Mouse (Mus musculus) stomach, postnatal 0 days (tissue): ENCODE measurements around the gene Slc12a7. TPM values are rescaled to one million over a fixed set of nuclear protein-coding genes. Genes with fewer than 3 reads are reported as not detected.

Experiments used
- ATAC-seq: fragments of 200-750 bp; cut with Nextera tagmentation; 2 replicates; pipeline ENCODE4 v1.8.0; 2017; ENCODE audit not compliant: low FRiP score, low TSS enrichment
- DNase-seq: peaks from one replicate; pipeline ENCODE4 v3.0.0-alpha.2; 2016; ENCODE audit warnings: low spot score
- H3K27ac ChIP-seq: fragments of 300-500 bp; sonication (generic); replicated peaks from 2 replicates; pipeline ENCODE4 v1.5.1; 2014; ENCODE audit warnings: mild to moderate bottlenecking, control low read depth
- H3K27me3 ChIP-seq: fragments of 300-500 bp; sonication (generic); 2 replicates; pipeline ENCODE4 v1.6.1; 2014; ENCODE audit warnings: low read length; ENCODE audit not compliant: control insufficient read depth, insufficient read depth
- H3K36me3 ChIP-seq: fragments of 300-500 bp; sonication (generic); 2 replicates; pipeline ENCODE4 v1.6.1; 2014; ENCODE audit warnings: low read length, mixed read lengths; ENCODE audit not compliant: control insufficient read depth, insufficient read depth
- H3K4me1 ChIP-seq: fragments of 300-500 bp; sonication (generic); replicated peaks from 2 replicates; pipeline ENCODE4 v1.6.1; 2014; ENCODE audit warnings: antibody characterized with exemption; ENCODE audit not compliant: control insufficient read depth, insufficient read depth
- H3K4me2 ChIP-seq: fragments of 300-500 bp; sonication (generic); replicated peaks from 2 replicates; pipeline ENCODE4 v1.6.1; 2014; ENCODE audit warnings: low read depth, mild to moderate bottlenecking, control low read depth, moderate library complexity
- H3K4me3 ChIP-seq: fragments of 300-500 bp; sonication (generic); 2 replicates; pipeline ENCODE4 v1.5.1; 2014; ENCODE audit warnings: low read depth, low read length, control low read depth
- H3K9ac ChIP-seq: fragments of 300-500 bp; sonication (generic); 2 replicates; pipeline ENCODE4 v1.6.1; 2014; ENCODE audit warnings: mild to moderate bottlenecking, low read length, control low read depth, mixed read lengths
- H3K9me3 ChIP-seq: fragments of 300-500 bp; sonication (generic); 2 replicates; pipeline ENCODE4 v1.6.1; 2016; ENCODE audit warnings: low read length; ENCODE audit not compliant: control insufficient read depth
- CTCF ChIP-seq: IDR thresholded peaks from 2 replicates; pipeline ENCODE4 v1.5.1; 2016; ENCODE audit warnings: antibody characterized with exemption, low read depth, mild to moderate bottlenecking, moderate library complexity
- EP300 ChIP-seq: optimal IDR thresholded peaks from 2 replicates; pipeline ENCODE3; 2016; ENCODE audit warnings: antibody characterized with exemption
- WGBS: fragments of 180-500 bp; shearing (Covaris S2); extraction: QIAGEN DNeasy Blood & Tissue Kit; methylation state at CpG from one replicate; pipeline ENCODE4 v1.1.7; 2014; 5-methylcytosine and 5-hydroxymethylcytosine counted together
- polyA plus RNA-seq: library from polyadenylated mRNA; unstranded; fragments of >200 nt; fragmentation: Nextera tagmentation; extraction: Ambion mirVana; gene quantifications from 2 replicates; pipeline ENCODE4 v1.2.1, GENCODE M21; 2015

Slc12a7 gene
- polyA plus RNA-seq, 1 experiment from 2014 or later, result 17.9 TPM

- H3K4me1 ChIP-seq, result no peaks in the 10 kb centered on the region
- H3K4me2 ChIP-seq, result no peak overlapping the region
- ATAC-seq (no peak), DNase-seq (no peak)
- H3K36me3 ChIP-seq, result no peaks in the 10 kb centered on the region
- 61% methylated on average over 3 of the region's 3 CpGs for WGBS
- H3K9me3 ChIP-seq, result no peaks in the 10 kb centered on the region
- no peak overlapping the region for H3K9ac ChIP-seq
- no peak for TF ChIP-seq CTCF
- TF ChIP-seq EP300, result no peak
- no peaks in the 10 kb centered on the region for H3K27me3 ChIP-seq
- H3K27ac ChIP-seq, result no peak overlapping the region
- no peak overlapping the region for H3K4me3 ChIP-seq
These were observed 10.8 kb downstream of the Slc12a7 start for GRCm38 (mm10) chr13:73743662-73744061.

GRCm38 (mm10) chr13:73748663-73749440 lies 16.0 kb downstream of the Slc12a7 start:
- Histone ChIP-seq H3K27ac (peak overlapping the region; percentile 9; the same call in 1 of the 2 replicates), H3K4me3 (no peak overlapping the region), H3K9ac (no peak overlapping the region), H3K4me2 (no peak overlapping the region), H3K27me3 (no peaks in the 10 kb centered on the region), H3K9me3 (no peaks in the 10 kb centered on the region), H3K36me3 (no peaks in the 10 kb centered on the region), H3K4me1 (no peaks in the 10 kb centered on the region; the same call in 1 of the 2 replicates)
- TF ChIP-seq EP300 (no peak), CTCF (peak; percentile 78)
- ATAC-seq (peak; percentile 81), DNase-seq (peak; percentile 78)
- WGBS, result 38% methylated on average over 15 of the region's 15 CpGs

GRCm38 (mm10) chr13:73750435-73750834 lies 17.5 kb downstream of the Slc12a7 start:
- H3K27ac ChIP-seq, result 0 out of 2 replicates have a peak overlapping the region, but pooled peaks have one; percentile 36
- no peaks in the 10 kb centered on the region for H3K9me3 ChIP-seq
- 45% methylated on average over 6 of the region's 6 CpGs for WGBS
- ATAC-seq (no peak), DNase-seq (no peak)
- H3K4me3 ChIP-seq, result no peak overlapping the region
- no peak overlapping the region for H3K4me2 ChIP-seq
- H3K4me1 ChIP-seq, result no peaks in the 10 kb centered on the region; the same call in 1 of the 2 replicates
- no peaks in the 10 kb centered on the region for H3K36me3 ChIP-seq
- no peaks in the 10 kb centered on the region for H3K27me3 ChIP-seq
- TF ChIP-seq EP300, result no peak
- no peak overlapping the region for H3K9ac ChIP-seq

- Histone ChIP-seq H3K27ac (peak overlapping the region; percentile 61), H3K4me1 (no peaks in the 10 kb centered on the region; the same call in 1 of the 2 replicates), H3K36me3 (no peaks in the 10 kb centered on the region), H3K9me3 (no peaks in the 10 kb centered on the region), H3K9ac (no peak overlapping the region), H3K4me3 (no peak overlapping the region), H3K4me2 (no peak overlapping the region), H3K27me3 (no peaks in the 10 kb centered on the region)
- ATAC-seq (peak; percentile 66; the same call in 1 of the 2 replicates), DNase-seq (peak; percentile 56)
- 78% methylated on average over 3 of the region's 3 CpGs for WGBS
- TF ChIP-seq CTCF, result no peak
- TF ChIP-seq EP300, result no peak
These were observed 18.4 kb downstream of the Slc12a7 start for GRCm38 (mm10) chr13:73751284-73751683.

GRCm38 (mm10) chr13:73755809-73756208 lies 22.9 kb downstream of the Slc12a7 start:
- ATAC-seq (no peak), DNase-seq (no peak)
- no peak overlapping the region for H3K9ac ChIP-seq
- TF ChIP-seq CTCF, result no peak
- TF ChIP-seq EP300, result no peak
- H3K27ac ChIP-seq, result no peak overlapping the region
- WGBS, result 54% methylated on average over 3 of the region's 3 CpGs
- H3K4me2 ChIP-seq, result no peak overlapping the region
- no peak overlapping the region for H3K4me3 ChIP-seq
- no peaks in the 10 kb centered on the region for H3K4me1 ChIP-seq
- no peaks in the 10 kb centered on the region for H3K36me3 ChIP-seq
- H3K27me3 ChIP-seq, result no peaks in the 10 kb centered on the region
- H3K9me3 ChIP-seq, result no peaks in the 10 kb centered on the region

- H3K27ac ChIP-seq, result no peak overlapping the region
- no peaks in the 10 kb centered on the region for H3K9me3 ChIP-seq
- H3K4me1 ChIP-seq, result no peaks in the 10 kb centered on the region
- TF ChIP-seq CTCF (no peak), EP300 (no peak)
- H3K4me2 ChIP-seq, result no peak overlapping the region
- no peaks in the 10 kb centered on the region for H3K36me3 ChIP-seq
- no peak for ATAC-seq
- no peak overlapping the region for H3K9ac ChIP-seq
- H3K27me3 ChIP-seq, result no peaks in the 10 kb centered on the region
- H3K4me3 ChIP-seq, result no peak overlapping the region
- no peak for DNase-seq
- 60% methylated on average over 2 of the region's 2 CpGs for WGBS
These were observed 24.0 kb downstream of the Slc12a7 start for GRCm38 (mm10) chr13:73756916-73757315.
